Mouse (Mus musculus): ENCODE data around the gene Boll.
"Not testable (repeated sequence)": the region's sequence is repeated elsewhere in the genome, so short reads cannot be mapped to it uniquely, and the experiment has no call there.

Boll gene

GRCm38 (mm10) chr1:55363044-55363565 is at the start of gene Boll:
Boll (minus strand) TSS chr1:55363469.
- peak; percentile 80 for DNase-seq (ENCODE audit: low spot score)

- no peak for DNase-seq (ENCODE audit: low spot score)
Measured at GRCm38 (mm10) chr1:55412569-55412968, 49.3 kb upstream of the Boll start.

GRCm38 (mm10) chr1:55411079-55411478 is 47.8 kb upstream of the Boll start:
- no peak for DNase-seq (ENCODE audit: low spot score)

GRCm38 (mm10) chr1:55410670-55411069 is 47.4 kb upstream of the Boll start:
- DNase-seq (ENCODE audit: low spot score), result no peak

- DNase-seq (ENCODE audit: low spot score), result peak; percentile 6
Measured at GRCm38 (mm10) chr1:55406531-55407375, 43.5 kb upstream of the Boll start.

GRCm38 (mm10) chr1:55406023-55406413 is 42.7 kb upstream of the Boll start:
- peak; percentile 78 for DNase-seq (ENCODE audit: low spot score)

- peak; percentile 97 for DNase-seq (ENCODE audit: low spot score)
Measured at GRCm38 (mm10) chr1:55405272-55406022, 42.2 kb upstream of the Boll start, which contains the start of gene Plcl1. Plcl1 (plus strand) TSS chr1:55405921.

- peak; percentile 50 for DNase-seq (ENCODE audit: low spot score)
Measured at GRCm38 (mm10) chr1:55404439-55404838, 41.2 kb upstream of the Boll start.

- DNase-seq (ENCODE audit: low spot score), result no peak
Measured at GRCm38 (mm10) chr1:55399891-55400290, 36.6 kb upstream of the Boll start.

GRCm38 (mm10) chr1:55383114-55383773 is 20.0 kb upstream of the Boll start:
- DNase-seq (ENCODE audit: low spot score), result peak; percentile 83

GRCm38 (mm10) chr1:55380527-55380926 is 17.3 kb upstream of the Boll start:
- DNase-seq (ENCODE audit: low spot score), result no peak

- no peak for DNase-seq (ENCODE audit: low spot score)
Measured at GRCm38 (mm10) chr1:55372626-55373025, 9.4 kb upstream of the Boll start.

GRCm38 (mm10) chr1:55363586-55363985 is 317 bp upstream of the Boll start:
- DNase-seq (ENCODE audit: low spot score), result peak; percentile 40

- DNase-seq (ENCODE audit: low spot score), result no peak
Measured at GRCm38 (mm10) chr1:55362634-55363033, 635 bp downstream of the Boll start.

- not testable (repeated sequence) for DNase-seq (ENCODE audit: low spot score)
Measured at GRCm38 (mm10) chr1:55351914-55352313, 11.4 kb downstream of the Boll start.

- DNase-seq (ENCODE audit: low spot score), result not testable (repeated sequence)
Measured at GRCm38 (mm10) chr1:55325496-55325895, 37.8 kb downstream of the Boll start.

GRCm38 (mm10) chr1:55301077-55301476 is 62.2 kb downstream of the Boll start:
- no peak for DNase-seq (ENCODE audit: low spot score)

GRCm38 (mm10) chr1:55279081-55279480 is 84.2 kb downstream of the Boll start:
- DNase-seq (ENCODE audit: low spot score), result no peak

- DNase-seq (ENCODE audit: low spot score), result no peak
Measured at GRCm38 (mm10) chr1:55265447-55265846, 97.8 kb downstream of the Boll start.

- no peak for DNase-seq (ENCODE audit: low spot score)
Measured at GRCm38 (mm10) chr1:55264385-55264784, 98.9 kb downstream of the Boll start.

GRCm38 (mm10) chr1:55246374-55246773 is 116.9 kb downstream of the Boll start:
- no peak for DNase-seq (ENCODE audit: low spot score)

GRCm38 (mm10) chr1:55239237-55239636 is 124.0 kb downstream of the Boll start:
- no peak for DNase-seq (ENCODE audit: low spot score)

Measured in urinary bladder, postnatal 14 days (tissue).